Mouse (Mus musculus) liver, adult 2 months (tissue): ENCODE measurements around the gene Man2a2. TPM values are rescaled to one million over a fixed set of nuclear protein-coding genes. Genes with fewer than 3 reads are reported as not detected.
"Not testable (repeated sequence)": the region's sequence is repeated elsewhere in the genome, so short reads cannot be mapped to it uniquely, and the experiment has no call there.

Experiments used
- DNase-seq: peaks from one replicate; pipeline ENCODE4 v3.0.0-alpha.2; 2011; ENCODE audit warnings: low read depth, low spot score; ENCODE audit errors: extremely low read depth
- H3K27ac ChIP-seq: fragments of 200-500 bp; replicated peaks from 2 replicates; pipeline ENCODE4 v1.5.1; 2012; ENCODE audit warnings: low read depth, mild to moderate bottlenecking, control low read depth, inconsistent platforms, low read length; ENCODE audit not compliant: insufficient read depth
- H3K27me3 ChIP-seq: fragments of 200-500 bp; 2 replicates; pipeline ENCODE4 v1.6.1; 2012; ENCODE audit warnings: mild to moderate bottlenecking, moderate library complexity, low read length, inconsistent platforms; ENCODE audit not compliant: control insufficient read depth, insufficient read depth
- H3K36me3 ChIP-seq: fragments of 200-500 bp; 2 replicates; pipeline ENCODE4 v1.6.1; 2012; ENCODE audit warnings: low read length, inconsistent platforms; ENCODE audit not compliant: control insufficient read depth, insufficient read depth
- H3K4me1 ChIP-seq: fragments of 200-500 bp; 2 replicates; pipeline ENCODE4 v1.6.1; 2011; ENCODE audit warnings: low read length; ENCODE audit not compliant: control insufficient read depth, insufficient read depth
- H3K4me3 ChIP-seq: fragments of 200-500 bp; 2 replicates; pipeline ENCODE4 v1.5.1; 2011; ENCODE audit warnings: low read depth, mild to moderate bottlenecking, control low read depth, low read length, moderate library complexity; ENCODE audit not compliant: insufficient read depth
- H3K79me2 ChIP-seq: fragments of 200-500 bp; 2 replicates; pipeline ENCODE4 v1.6.1; 2012; ENCODE audit warnings: inconsistent platforms, mild to moderate bottlenecking, low read length, moderate library complexity; ENCODE audit not compliant: control insufficient read depth, insufficient read depth
- H3K9ac ChIP-seq: fragments of 200-500 bp; 2 replicates; pipeline ENCODE4 v1.6.1; 2012; ENCODE audit warnings: low read depth, mild to moderate bottlenecking, control low read depth, inconsistent platforms, low read length
- CTCF ChIP-seq: fragments of 200-500 bp; IDR thresholded peaks from 2 replicates; pipeline ENCODE4 v1.5.1; 2011; ENCODE audit warnings: low read depth, low read length, control low read depth
- POLR2A ChIP-seq: fragments of 200-500 bp; IDR thresholded peaks from 2 replicates; pipeline ENCODE4 v1.6.1; 2011; ENCODE audit warnings: low read length, control low read depth; ENCODE audit not compliant: insufficient read depth; ENCODE audit errors: extremely low read depth
- WGBS: fragments of 180-500 bp; shearing (Covaris S2); methylation state at CpG from one replicate; pipeline ENCODE4 v1.1.7; 2018; 5-methylcytosine and 5-hydroxymethylcytosine counted together
- polyA plus RNA-seq: library from polyadenylated mRNA; depleted of rRNA; stranded (reverse); fragments of >200 nt; gene quantifications from 2 replicates; pipeline ENCODE4 v1.2.3, GENCODE M21; 2012
- total RNA-seq: library from RNA; depleted of rRNA; stranded (reverse); fragments of >200 nt; gene quantifications from 2 replicates; pipeline ENCODE4 v1.2.3, GENCODE M21; 2014

Gene Man2a2
- total and polyA plus RNA-seq, 2 experiments = 9.3 to 45.6 TPM

GRCm38 (mm10) chr7:80325292-80325868, 45.8 kb downstream of the Man2a2 start:
- Histone ChIP-seq H3K27me3 (no peaks in the 10 kb centered on the region), H3K27ac (no peak overlapping the region), H3K9ac (no peak overlapping the region), H3K36me3 (peaks cover 4% of the 10 kb centered on the region), H3K4me3 (no peak overlapping the region), H3K4me1 (peaks cover 2% of the 10 kb centered on the region; the same call in 1 of the 2 replicates), H3K79me2 (no peaks in the 10 kb centered on the region)
- DNase-seq = no peak
- 96% methylated on average over 16 of the region's 16 CpGs for WGBS
- TF ChIP-seq POLR2A (no peak), CTCF (no peak)

DNA sequence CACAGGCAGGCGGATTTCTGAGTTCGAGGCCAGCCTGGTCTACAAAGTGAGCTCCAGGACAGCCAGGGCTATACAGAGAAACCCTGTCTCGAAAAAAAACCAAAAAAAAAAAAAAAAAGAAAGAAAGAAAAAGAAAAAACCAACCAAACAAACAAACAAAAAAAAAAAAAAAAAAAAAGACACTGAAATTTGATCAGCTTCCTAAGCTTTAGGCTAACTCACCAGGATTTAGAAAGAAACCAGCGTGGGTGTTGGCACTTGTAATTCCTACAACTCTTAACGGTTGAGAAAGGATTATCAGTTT, 46.4 kb downstream of the Man2a2 start:
- H3K9ac ChIP-seq, H3K4me1 ChIP-seq, H3K4me3 ChIP-seq, H3K36me3 ChIP-seq, H3K27ac ChIP-seq, H3K79me2 ChIP-seq, H3K27me3 ChIP-seq, DNase-seq: not testable (repeated sequence)
- WGBS = 36% methylated on average over 5 of the region's 5 CpGs

GRCm38 (mm10) chr7:80324043-80324815, 46.9 kb downstream of the Man2a2 start, which contains the start of gene Rccd1:
TSS of gene Rccd1 (minus strand) at chr7:80324454.
- H3K27me3 ChIP-seq = no peaks in the 10 kb centered on the region
- no peaks in the 10 kb centered on the region for H3K79me2 ChIP-seq
- peak within 1 kb of the TSS; percentile 89 for H3K9ac ChIP-seq
- H3K4me3 ChIP-seq = peak within 1 kb of the TSS; percentile 80
- peak within 1 kb of the TSS; percentile 90 for H3K27ac ChIP-seq
- peaks cover 2% of the 10 kb centered on the region; the same call in 1 of the 2 replicates for H3K4me1 ChIP-seq
- DNase-seq = peak; percentile 97
- WGBS = 1% methylated on average over 38 of the region's 38 CpGs
- TF ChIP-seq POLR2A (peak; percentile 43; the same call in 1 of the 2 replicates), CTCF (no peak)
- H3K36me3 ChIP-seq = peaks cover 2% of the 10 kb centered on the region

- H3K79me2 ChIP-seq = no peaks in the 10 kb centered on the region
- H3K27ac ChIP-seq = no peak overlapping the region
- WGBS = 14% methylated on average over 8 of the region's 8 CpGs
- no peaks in the 10 kb centered on the region for H3K27me3 ChIP-seq
- peaks cover 2% of the 10 kb centered on the region; the same call in 1 of the 2 replicates for H3K4me1 ChIP-seq
- peak overlapping the region; percentile 89; the same call in 1 of the 2 replicates for H3K9ac ChIP-seq
- peak overlapping the region; percentile 80 for H3K4me3 ChIP-seq
- DNase-seq = no peak
- peaks cover 2% of the 10 kb centered on the region for H3K36me3 ChIP-seq
- TF ChIP-seq POLR2A (no peak), CTCF (no peak)
Measured at GRCm38 (mm10) chr7:80323336-80323735, 47.8 kb downstream of the Man2a2 start.

DNA sequence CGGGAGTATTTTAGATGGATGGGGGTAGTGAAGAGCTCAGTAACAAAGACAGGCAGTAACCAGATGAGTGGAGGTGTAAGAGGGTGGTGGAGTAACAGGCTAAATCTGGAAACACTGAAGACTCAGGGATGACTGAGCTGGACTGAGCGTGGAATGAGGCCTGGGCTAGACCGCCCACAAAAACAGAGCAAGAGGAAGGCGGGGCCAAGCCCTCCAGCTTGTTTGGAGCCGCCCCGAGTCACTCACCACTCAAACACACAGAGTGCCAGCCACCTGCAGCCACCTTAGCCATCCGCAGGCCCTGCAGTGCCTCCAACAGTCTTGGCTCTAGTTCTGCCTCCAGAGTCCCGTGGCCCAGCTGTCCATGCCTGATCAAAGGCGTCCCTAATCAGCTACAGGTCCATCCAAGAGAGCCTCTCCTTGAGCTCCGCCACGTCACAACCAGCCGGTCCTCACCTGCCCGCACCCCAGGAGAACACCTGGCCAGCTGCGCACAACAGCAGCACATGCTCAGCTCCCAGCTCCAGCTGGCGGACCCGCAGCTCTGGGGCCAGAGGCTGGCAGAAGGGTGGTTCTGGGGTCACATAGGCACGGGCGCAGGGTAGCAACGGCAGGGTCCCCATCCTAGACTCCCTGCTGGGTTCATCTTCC, 51.2 kb downstream of the Man2a2 start:
- WGBS = 94% methylated on average over 19 of the region's 19 CpGs
- Histone ChIP-seq H3K27me3 (no peaks in the 10 kb centered on the region), H3K27ac (no peak overlapping the region), H3K36me3 (0 out of 2 replicates have a peak, but pooled peaks cover 2% of the 10 kb centered on the region), H3K4me3 (no peak overlapping the region), H3K79me2 (no peaks in the 10 kb centered on the region), H3K4me1 (peaks cover 2% of the 10 kb centered on the region; the same call in 1 of the 2 replicates), H3K9ac (no peak overlapping the region)
- no peak for TF ChIP-seq CTCF
- TF ChIP-seq POLR2A = no peak
- no peak for DNase-seq
